Mouse (Mus musculus) kidney, adult 18-20 months (tissue): ENCODE data around the gene Eif4b.
A peak's percentile ranks its signal among the peaks of the same experiment; 100 is the strongest.

ENCODE experiments used
- DNase-seq: peaks from one replicate; pipeline ENCODE4 v3.0.0; 2021

Gene Eif4b

DNA sequence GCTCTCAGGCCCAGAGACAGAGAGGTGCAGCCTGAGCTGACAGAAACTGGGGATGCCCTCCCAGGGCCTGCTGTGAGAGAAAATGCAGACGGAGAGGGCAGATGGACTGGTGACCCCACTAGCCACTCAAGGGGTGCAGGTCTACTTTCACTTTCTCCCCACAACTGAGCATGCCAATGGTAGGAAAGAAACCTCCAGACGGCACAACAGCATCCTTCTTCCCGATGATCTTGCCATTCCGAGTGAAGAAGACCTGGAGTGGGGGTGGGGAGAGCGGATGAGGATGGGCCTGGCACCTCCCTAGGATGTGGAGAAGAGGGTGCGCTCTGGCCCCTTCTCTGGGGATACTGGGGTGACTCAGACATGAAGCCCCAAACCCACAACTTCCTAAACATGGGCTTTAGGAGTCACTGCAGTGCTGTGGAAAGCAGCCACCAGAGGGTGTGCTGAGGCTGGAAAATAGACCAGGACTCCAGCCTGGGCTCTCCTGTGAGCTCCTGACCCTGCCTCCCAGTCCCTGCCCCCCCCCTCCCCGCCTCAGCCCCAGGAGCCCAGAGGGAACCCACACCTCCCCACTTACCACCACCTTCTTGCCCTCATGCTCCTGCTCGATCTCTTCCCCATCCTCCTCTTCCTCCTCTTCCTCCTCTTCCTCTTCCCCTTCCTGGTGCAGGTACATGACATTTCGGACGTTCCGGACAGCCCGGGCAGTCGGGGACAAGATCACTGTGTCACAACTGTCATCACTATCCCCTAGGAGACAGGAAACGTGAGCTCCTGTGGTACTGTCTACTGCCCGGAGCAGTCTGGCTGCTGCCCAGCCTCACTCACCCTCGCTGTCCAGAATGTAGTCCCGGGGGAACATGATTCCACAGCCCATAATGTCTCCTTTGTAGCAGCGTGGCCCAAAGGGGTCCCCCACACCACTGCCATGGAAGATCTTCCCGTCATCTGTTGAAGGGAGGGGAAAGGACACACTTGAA, 44.2 kb downstream of the Eif4b start:
- DNase-seq = peak; percentile 54

DNA sequence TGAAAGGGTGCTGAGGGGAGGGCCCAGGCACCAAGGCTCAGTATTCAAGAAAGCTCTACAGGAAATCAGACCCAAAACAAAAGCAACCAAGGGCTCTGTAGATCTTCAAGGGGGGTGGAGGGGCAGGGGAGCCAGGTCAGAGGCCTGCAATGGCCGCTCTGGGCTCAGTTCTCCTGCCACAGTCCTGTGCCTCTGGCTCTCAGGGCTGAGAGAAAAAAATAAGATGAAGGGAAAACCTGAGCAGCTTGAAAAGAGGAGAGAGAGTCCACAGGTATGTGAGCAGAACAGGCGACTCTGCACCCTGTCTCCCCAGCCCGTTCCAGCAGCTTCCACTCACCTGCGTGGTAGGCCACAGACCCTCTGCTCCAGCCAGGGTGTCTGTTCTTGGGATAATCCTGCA, 45.0 kb downstream of the Eif4b start:
- no peak for DNase-seq

DNA sequence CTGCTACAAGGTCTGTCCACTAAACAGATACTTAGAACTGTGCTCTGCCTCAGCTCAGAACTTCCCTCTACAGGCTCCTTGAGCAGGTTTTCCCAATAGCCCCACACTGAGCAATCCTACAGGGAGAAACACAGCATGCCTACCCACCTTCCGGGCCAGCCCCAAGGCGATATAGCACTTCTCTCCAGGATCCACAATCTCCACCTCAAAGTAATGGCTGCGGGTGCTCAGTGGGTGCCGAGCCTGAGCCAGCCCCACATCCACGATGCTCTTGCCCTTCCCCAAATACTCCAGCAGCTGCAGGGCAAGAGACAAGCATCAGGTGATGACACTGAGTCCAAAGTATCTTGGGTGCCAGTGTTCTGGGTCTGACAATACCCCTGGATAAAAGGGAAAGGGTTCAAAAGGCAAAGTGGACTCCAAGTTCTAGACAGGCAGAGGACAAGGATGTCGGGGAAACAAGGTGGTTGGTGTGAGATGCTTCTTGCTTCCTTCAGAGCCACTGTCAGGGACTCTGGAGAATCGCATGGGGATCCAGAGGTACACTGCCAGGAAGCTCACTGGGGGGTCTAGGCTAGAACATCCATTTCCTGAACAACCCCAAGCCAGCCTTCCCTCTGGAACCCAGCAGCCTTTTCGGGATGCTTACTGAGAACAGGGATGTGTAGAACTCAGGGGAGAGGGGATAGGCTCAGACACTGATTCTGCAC, 45.7 kb downstream of the Eif4b start:
- DNase-seq = no peak

DNA sequence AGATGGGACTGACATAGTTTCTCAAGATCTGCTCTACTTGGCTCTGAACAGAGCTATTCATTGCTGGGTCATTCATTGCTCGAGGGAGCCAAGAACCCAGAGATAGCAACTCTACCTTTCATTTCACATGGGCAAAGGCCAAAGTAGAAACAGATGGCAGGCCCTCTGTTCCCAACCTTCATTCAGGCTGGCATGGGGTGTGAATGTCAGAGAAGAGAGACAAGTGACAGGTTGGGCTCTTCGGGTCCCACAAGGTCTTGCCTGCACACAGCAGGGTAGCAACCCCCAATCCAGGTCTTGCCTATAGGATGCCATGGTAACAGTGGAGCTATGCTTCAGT, 46.2 kb downstream of the Eif4b start:
- no peak for DNase-seq

DNA sequence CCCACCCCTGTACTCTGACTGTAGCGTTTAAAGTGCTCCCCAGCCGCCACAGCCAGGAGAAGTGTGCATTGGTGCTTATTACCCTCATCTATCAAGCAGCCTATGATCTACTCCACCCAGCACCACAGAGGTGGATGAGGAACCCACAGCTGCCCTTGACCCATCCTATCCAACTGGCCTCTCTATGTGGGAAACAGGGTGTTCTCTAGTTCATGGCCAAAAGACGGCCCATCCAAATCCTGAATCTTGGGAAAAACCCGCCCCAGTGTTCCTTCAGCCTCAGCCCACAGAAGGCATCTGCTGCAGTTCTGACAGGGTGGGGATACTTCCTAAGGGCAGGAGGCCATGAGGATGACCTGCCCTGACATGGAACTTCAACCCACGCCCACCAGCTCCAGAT, 47.0 kb downstream of the Eif4b start:
- no peak for DNase-seq

DNA sequence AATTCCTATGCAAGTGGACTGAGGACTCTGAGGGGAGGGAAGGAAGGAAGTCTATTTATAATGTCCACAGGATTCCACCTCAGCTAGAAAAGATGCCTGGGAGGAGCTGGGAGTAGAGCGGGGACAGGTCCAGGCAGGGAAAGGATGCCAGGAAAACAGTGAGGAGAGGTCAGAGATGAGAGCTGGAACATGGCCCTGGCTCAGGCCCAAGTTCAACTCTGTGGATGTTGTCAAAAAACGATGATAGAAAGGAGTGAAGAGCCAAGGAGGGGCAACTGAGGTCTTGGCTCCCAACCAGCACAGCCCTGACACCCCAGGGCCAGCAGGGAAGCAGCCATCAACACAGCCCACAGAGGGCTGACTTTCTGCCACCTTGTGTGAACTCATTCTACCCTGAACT, 52.7 kb downstream of the Eif4b start:
- peak; percentile 71 for DNase-seq

DNA sequence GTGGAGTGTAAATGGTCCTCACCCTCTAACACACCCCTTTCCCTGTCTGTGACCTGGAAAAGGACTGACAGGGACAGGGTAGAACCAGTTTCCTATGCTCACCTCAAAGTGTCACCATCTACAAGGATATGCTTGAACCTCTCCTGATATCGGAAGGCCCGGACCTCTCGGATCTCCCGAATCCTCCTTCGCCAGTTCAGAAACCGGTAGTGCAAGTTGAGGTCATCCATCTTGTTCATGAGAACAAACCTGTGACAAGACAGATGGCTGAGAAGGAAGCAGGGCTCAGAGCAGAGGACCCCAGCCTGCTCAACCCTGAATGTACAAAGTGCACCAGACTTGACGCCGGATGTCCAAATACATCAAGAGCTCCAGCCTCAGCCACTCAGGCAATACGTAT, 59.7 kb downstream of the Eif4b start:
- no peak for DNase-seq

DNA sequence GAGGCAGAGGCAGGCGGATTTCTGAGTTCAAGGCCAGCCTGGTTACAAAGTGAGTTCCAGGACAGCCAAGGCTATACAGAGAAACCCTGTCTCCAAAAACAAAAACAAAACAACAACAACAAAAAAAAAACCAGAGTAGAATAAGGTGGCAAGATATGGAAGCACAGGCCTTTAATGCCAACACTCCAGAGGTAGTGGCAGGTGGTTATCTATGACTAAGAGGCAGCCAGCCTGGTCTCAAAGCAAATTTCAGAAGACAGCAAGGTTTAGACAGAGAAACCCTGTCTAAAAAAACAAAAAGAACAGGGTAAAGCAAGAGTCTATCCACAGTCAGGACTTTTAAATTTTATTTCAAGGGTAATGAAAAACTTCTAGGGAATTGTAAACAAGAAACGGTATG, 61.1 kb downstream of the Eif4b start:
- DNase-seq = no peak

DNA sequence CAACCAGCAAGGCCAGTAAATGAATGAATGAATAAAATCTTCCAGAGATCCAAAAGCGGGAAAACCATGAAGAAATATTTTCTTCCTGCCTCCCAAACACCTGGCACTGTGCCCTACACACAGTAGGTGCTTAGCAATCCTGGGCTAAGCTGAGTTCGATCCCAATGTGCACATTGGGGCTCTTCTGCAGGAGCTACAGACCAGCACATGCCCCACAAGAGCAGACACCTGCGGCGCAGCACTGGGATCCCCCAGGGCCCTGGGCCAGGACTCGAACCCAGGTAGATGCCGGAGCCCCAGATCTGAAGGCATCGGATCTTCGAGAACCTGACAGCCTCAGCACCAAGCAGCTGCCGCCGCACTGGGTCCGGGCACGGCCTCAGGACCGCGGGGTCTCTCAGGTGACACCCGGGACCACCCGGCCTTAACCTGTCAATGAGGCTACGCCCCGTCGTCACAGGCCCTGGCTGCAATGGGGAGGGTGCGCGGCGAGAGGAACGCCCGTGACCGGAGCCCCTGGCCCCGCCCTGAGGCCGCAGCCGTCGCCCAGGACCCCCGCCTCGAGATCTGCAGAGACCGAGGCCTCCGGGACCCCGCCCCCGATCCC, 62.1 kb downstream of the Eif4b start:
- DNase-seq = no peak

DNA sequence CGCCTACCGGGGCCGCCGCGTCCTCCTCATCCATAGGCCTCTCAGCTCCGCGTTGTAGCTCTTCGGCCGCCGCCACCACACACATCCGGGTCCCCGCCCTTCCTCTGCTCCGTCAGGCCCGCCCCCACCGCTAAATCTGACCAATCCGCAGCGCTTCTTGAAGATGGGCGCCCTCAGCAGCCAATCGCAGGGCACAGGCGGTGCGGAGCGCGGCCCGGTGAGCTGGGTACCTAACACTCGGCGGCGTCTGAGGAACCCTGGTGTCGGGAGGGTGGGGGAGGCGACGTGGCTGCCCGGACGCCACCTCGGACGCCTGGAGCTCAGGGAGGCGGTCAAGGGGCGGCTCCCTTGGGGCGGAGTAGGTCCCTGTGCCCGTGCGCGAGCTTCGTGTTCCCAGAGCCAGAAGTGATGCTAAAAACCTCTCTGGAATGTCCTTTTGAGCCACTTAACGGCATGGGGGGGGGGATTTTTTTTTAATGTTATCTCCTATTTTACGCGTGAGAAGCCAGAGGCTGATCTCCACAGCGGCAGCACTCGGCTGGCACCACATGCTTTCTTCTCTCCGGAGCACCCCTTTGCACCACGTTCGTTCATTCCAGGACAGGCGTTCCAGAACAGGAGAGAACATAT, 62.7 kb downstream of the Eif4b start, which contains the start of gene Spryd3:
Spryd3 (minus strand) TSS at position 106 of the 630 bp plus-strand sequence.
- peak; percentile 99 for DNase-seq

DNA sequence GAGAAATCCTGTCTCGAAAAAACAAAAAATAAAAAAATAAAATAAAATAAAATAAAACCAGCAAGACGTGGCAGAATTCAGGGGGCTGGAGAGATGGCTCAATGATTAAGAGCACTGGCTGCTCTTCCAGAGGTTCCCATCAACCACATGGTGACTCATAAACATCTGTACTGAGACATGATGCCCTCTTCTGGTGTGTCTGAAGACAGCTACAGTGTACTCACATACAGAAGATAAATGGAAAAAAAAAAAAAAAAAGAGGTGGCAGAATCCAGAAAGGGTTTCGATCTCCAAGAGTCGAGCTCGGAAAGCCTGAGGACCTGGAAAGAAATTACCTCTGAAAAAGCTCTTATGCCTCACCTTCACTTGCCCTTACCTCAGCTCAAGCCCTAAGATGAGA, 67.5 kb downstream of the Eif4b start:
- no peak for DNase-seq

DNA sequence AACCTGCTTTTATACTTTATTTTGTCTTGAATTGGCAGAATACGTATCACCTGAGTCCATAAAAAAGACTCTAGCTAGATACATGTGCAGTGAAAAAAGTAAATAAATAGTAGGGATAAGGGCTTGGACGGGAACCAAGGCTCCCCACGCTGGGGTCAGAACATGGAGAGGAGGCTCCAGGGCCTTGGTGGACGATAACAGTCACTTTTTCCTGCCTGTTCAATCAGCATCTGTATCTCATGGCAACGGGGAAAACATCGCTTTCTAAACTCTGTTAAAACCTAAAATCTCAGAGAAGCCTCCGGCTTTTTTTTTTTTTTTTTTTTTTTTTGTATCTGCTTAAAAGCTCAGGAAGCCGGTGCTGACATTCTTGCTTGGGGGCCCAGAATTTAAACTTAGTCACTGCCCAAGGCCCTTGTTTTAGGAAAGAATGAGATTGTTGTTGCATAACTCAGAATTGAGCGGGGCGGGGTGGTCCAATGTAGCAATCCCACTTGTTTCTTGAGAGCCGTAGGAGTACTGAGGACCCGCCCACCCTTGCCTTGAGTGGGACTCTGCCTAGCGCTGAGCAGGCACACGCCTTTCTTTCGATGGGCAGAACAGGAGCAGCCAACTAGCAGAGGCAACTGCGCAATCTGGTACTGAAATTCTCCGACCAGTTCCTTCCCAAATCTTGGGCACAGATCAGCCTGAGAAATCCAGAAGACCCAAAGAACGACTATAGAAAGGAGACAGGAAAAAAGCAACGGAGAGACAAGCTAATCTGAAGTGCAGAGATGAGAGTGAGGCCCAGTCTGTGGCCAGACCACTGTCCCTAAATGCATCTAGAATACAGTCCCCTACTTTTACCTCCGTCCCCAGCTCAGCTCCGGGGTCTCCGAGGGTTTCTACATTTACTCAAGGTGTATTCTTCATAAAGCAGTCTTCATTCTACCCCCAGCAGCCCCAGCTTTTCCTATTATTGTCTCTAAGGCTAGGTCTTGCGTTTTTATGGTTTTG, 69.6 kb downstream of the Eif4b start:
- no peak for DNase-seq

DNA sequence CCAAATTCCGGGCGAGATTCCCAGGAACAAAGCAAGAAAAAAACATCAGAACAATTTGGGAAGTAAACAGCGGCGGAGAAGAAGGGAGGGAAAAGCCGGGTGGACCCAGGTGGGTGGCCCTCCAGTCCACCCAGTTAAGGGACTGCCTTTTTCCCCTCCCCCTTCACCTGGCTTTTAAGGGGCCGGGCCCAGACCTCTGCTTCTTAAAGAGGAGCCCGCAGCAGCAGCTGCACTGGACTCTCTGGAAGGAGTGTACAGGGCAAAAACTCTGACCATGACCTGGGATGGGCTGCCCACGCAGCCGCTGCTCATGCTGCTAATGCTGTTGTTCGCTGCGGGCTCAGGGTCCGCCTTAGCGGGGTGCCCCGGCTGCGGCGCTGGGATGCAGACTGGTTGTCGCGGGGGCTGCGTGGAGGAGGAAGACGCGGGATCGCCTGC, 70.7 kb downstream of the Eif4b start, which contains the start of gene Igfbp6:
Igfbp6 (plus strand) TSS at position 89 of the 438 bp plus-strand sequence.
- DNase-seq = no peak

DNA sequence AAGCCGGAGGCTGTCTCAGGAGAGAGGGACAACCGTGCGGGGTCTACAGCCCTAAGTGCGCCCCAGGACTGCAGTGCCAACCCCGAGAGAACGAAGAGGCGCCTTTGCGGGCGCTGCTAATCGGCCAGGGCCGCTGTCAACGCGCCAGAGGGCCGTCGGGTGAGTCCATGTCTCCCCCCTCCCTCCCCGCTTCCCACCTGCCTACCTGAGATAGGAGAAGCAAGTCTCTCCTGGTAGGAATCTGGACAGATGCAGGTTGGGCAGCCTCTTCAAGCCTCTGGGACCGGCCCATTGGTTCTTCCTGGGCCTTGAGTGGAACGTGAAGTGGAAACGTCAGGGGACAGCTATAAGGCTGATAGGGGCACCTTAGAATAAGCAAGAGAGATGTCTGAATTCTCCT, 71.2 kb downstream of the Eif4b start:
- DNase-seq = no peak

DNA sequence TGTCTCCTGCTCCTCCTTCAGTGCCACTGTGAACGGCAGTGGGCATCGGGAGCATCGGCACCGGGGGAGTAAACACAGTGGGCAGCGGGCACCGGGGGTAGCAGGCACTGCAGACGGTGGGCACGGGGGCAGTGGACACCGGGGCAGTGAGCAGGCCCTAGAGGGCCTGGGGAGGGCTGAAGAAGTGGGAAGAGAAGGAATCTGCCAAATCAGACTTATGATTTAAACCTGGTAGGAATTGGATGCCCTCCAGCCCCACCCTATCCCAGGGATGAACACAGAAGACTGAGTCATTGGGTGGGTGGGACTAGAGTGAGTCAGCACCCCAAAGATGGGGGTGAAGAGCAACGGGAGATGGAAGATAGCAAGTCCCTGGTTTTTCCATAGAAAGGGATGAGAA, 71.8 kb downstream of the Eif4b start:
- no peak for DNase-seq

DNA sequence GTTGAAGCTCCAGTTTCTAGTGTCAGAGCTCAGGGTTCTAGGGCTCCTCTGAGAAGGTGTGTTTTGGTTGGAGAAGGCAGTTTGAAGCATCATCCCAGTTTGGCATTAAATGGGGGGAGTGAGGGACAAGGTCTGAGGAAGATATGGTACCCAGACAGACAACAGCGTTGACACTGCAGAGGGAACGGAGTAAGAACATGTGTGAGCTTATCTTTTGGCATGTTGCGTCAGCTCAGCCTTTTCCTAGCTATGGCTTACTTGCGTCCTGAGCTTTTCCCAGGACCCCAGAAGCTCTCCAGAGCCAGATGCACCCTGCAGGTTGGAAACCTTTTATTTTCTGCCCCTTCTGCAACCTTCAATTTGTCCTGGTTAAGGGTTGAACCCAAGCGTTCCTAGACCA, 72.5 kb downstream of the Eif4b start:
- DNase-seq = no peak
